Mouse (Mus musculus): ENCODE data around the gene Otud1.

Otud1 gene

DNA sequence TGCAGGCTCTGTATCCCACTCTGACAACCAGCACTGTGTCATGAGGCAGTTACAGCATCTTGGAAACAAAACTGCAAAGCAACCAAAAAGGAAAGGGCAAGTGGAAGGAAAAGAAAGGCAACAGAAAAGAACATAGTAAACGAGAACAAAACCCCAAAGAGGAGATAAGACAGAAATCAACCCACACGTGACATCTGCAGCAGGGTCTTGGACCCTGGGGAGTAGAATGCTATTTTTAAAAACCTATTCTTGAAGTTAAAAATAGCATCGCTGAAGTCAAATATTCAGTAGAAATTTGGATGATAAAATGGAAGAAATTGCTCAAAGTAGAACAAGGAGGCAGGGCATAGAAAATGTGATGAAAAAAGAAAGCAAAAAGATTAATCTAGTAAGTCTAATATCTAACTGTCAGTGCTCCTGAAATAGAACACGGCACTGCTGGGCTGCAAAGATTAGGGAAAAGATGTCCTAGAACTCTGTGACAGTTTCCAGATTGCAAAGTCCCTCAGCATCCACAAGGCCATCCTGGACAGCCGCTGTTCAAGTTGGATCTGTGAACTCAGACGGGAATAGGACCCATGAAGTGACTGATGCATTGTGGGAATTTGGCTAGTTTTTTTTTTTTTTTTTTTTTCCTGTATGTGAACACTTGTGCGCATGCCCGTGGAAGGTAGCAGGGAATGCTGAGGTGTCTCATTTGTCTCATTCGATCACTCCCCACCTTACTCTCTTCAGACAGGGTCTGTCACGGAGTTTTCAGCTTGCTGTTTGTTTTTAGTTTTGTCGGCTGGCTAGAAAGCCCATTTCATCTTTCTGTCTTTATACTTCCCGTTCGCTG is 13.5 kb downstream of the Otud1 start:
- no peak for DNase-seq (ENCODE audit: low read depth)

DNA sequence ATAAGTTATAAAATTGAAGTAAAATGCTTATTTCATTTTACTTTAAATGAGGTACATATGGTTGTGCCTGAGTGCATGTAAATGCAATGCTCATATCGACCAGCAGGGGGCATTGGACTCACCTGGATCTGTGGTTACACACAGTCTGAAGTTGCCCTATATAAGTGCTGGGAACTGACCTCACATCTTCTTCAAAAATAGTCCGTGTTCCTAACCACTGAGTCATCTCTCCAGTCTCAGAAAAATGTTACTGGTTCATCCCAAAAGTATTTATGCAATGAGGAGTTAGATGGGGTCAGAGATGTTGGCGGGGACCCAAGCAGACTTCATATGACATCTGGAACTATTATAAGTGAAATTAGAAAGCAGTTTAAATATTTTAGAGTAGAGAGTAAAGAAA is 25.4 kb downstream of the Otud1 start:
- DNase-seq (ENCODE audit: low read depth) = peak; percentile 73

DNA sequence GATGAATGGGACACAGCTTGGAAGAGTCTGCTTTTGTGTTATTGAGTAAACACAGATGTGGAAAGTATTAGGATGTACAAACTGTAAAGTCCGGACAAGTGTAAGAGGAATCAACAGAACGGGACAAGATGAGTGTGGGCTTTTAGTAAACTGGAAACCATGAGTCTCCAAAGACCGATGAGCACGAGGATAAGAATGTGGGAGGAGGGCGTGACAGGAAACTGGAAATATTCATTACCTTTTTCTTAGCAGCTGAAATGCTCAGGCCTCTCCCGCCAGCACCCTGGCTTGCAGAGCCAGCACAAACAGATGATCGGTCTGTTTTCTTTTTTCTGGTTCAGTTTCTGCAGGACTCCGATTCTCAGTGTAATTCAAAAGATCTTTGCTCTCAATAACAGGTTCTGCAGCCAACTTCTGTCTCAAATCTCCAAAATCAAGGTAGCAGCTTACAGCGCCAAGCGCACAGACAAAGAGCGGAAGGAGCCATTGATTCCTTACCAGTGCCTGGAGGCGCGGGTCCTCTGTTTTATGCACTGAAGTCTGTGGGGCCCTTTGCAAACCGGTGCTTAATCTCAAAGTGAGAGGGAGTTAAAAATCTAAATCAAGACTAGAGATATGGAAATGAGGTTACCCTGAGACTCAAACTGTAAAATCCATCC is 28.1 kb downstream of the Otud1 start:
- no peak for DNase-seq (ENCODE audit: low read depth)

DNA sequence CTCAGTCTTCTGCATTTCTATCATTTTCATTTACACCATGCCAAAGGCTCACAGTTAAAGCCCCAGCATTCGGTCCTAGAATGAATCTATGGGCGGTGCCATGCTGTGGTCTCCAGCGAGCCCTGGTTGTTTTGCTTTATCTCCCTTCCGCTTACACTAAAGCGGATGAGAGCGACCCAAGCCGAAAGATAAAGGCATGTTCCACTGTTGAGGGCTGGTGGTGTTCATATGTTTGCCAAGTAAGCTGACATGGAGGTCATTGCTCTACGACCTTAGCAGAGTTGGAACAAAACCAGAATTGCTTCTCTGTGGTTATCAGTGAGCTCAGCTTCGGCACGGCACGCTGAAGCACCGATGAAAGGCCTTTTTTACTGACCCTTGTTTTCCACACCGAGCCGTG is 32.5 kb downstream of the Otud1 start:
- DNase-seq (ENCODE audit: low read depth) = no peak

DNA sequence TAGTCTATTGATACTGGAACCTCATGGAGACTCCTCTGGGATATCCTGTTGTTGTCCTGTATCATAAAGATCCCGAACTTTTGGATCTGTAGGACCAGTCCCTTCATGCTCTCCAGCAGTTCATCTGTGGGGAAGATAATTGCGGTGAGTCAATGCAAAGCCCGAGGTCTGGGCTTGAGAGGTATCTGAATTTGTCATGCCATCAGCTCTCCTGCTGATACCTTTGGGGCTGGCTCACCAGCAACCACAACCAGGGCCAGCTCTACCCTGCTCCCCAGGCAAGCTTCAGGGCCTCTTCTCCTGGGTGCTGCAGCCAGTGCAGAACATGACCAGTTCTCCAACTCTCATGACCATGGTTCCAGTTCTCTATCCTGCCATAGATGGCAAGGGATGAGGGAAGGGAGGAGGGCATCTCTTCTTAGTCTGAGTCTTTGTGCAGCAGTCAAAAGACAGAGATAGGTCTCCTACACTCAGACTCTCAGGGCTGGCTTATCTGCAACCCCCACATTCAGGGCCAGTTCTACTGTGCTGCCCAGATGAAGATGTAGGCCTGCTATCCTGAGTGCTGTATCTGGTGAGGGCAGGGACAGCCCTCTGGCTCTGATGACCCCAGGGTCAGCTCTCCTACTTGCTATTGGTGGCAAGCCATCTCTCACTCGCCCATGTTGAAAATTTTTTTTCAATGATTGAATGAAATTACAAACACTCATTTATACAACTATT is 42.2 kb downstream of the Otud1 start:
- no peak for DNase-seq (ENCODE audit: low read depth)

DNA sequence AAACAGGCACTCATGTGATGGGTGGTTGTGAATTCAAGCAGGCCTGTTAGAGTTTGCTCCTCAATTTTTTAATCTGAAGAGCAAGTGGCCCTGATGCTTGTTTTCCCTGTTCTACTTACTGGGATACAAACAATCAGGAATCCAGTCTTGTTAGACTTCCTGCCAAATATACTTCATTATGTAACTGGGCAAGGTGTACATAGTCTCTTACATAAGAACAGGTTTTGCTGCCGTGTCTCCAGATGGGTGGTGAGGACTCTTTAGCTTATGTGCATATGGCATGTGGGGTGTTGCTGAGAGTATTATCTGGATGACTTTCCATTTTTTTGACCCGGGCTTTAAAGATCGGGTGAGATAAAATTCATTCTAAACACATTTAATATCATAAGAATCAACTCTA is 43.8 kb downstream of the Otud1 start:
- DNase-seq (ENCODE audit: low read depth) = no peak

DNA sequence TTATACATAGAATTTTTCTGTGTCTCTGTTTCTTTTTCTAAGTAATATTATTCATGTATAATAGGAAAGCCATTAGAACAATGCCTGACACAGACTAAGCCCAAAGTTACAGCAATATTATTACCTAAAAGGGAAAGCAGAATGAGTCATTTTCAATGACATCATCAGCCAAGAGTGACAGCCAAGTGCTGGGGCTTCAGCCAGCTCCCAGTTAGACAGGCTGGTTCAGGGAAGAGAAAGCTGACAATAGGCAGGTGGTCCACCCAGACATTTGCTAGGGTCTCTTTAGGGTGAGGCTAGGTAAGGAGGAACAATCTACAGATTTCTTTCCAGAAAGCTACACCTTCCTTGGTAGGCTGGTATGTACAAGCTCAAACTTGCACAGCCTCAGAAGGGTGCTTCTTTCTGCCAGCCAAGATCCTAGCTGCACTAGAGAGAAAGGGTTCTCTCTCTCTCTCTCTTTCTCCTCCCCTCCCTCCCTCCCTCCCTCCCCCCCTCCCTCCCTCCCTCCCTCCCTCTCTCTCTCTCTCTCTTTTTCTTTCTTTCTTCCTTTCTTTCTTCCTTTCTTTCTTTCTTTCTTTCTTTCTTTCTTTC is 45.6 kb downstream of the Otud1 start:
- no peak for DNase-seq (ENCODE audit: low read depth)

DNA sequence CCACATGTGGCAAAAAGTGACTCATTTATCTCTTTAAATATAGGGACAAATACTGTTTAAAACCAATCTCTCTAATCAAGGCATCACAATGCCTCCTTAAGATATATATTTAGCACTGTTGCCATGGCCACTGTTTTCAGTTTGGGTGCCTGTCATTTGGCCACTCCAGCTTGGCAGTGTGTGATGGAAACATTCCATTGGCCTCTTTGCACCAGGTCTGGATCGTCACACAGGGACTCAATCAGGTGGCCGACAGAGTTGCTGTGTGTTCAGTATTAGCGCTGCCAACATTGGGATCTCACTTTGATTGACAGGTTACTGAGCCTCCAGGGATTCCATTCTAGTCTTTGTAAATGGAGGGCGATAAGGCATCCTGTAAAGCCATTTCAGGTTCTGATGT is 46.1 kb downstream of the Otud1 start:
- DNase-seq (ENCODE audit: low read depth) = no peak

DNA sequence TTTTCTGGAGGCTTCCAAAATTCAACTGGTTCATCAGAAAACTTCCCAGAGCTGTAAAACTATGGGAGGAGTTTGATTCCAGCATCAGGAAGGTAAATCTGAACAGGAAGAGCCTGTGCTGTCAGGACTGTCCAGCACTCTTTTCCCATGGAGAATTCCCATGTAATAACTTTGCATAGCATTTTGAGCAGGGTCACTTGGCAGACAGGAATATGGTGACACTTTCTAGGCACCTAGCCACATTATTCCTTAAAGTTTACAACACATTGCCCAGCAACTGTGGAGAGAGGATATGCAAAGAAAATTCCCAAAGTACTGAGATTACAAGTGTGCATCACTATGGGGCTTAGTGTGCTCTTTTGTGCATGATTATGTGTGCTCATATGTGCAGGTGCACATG is 46.7 kb downstream of the Otud1 start:
- no peak for DNase-seq (ENCODE audit: low read depth)

DNA sequence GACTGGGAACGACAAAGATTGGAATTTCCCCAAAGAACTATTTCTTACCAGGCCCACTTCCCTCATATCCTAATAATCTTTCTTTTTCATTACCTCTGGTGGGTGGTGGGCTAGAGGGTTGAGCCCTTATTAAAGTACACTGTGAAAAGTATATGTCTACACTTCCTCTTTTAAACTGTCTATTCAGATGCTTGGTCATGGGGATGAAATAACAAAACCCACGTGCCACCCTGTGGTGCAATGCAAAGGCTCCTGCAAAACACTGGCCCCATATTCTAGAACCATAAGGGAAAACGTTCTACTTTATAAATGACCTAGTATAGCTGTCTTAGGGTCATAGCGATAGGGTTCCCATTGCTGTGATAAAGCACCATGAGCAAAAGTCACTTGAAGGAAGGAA is 49.3 kb downstream of the Otud1 start:
- DNase-seq (ENCODE audit: low read depth) = no peak

Data from naive thymus-derived CD4-positive, alpha-beta T cell, adult 2 months (primary cell).